9 mouse cellular contexts compared by ENCODE assay signal in the genomic region with DNA sequence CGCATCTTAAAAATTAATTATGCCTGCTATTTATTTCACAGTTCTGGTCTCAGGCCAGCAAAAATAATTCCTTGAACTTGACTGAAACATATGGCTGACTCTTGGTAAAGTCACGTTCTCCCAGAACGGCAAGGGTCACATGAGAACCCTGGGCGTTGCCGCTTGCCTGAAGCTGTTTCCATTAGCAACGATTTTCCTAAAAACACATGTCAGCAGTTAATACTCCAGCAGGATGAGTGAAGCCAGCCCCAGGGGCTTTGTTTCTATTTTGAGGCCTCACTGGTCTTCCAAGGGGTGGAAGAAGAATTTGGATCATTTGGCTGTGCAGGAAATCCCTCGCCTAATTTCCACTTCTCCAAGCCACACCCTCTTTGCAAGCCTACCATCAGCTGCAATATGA.
A peak's percentile ranks its signal among the peaks of the same experiment; 100 is the strongest.
DNase-seq lines count a peak whose midpoint lies in the region; ATAC-seq lines count a peak whose summit lies in the region.
"Had no signal": no experiment of that assay in that cellular context is flagged by ENCODE, and none has a peak within 500 bp of the region (broad histone marks: within the 10 kb centered on the region; RNA-seq: fewer than 3 reads in every experiment).

No protein-coding gene starts in this region.

- peak overlapping the region; percentile 45 for H3K27ac ChIP-seq in intestine, embryonic 15.5 days

- peaks cover 19% of the 10 kb centered on the region for H3K4me1 ChIP-seq in intestine, embryonic 15.5 days (replicated peaks)

- H3K27me3 ChIP-seq in intestine, embryonic 15.5 days (replicated peaks): no peaks in the 10 kb centered on the region

- H3K4me2 ChIP-seq in intestine, embryonic 15.5 days (replicated peaks): no peak overlapping the region
- H3K4me2 ChIP-seq: neural tube, embryonic 13.5 days had no signal

- no peaks in the 10 kb centered on the region for H3K9me3 ChIP-seq in intestine, embryonic 15.5 days
- H3K9me3 ChIP-seq: neural tube, embryonic 13.5 days had no signal

- no peak overlapping the region for H3K4me3 ChIP-seq in intestine, embryonic 15.5 days (replicated peaks)
- H3K4me3 ChIP-seq: neural tube, embryonic 13.5 days had no signal

- H3K36me3 ChIP-seq in intestine, embryonic 15.5 days: no peaks in the 10 kb centered on the region
- H3K36me3 ChIP-seq: neural tube, embryonic 13.5 days had no signal

- peak; percentile 16 for DNase-seq in adrenal gland, postnatal 14 days
- no peak for DNase-seq in adrenal gland, adult 18-20 months (ENCODE audit: low spot score in 2 of 2)
- DNase-seq in urinary bladder, postnatal 14 days (ENCODE audit: low spot score): peak; percentile 14
- no peak for DNase-seq in urinary bladder, postnatal 25 days (ENCODE audit: low spot score)
- DNase-seq in testis, postnatal 14 days (ENCODE audit: low spot score): no peak

- peak; percentile 84 for ATAC-seq in intestine, embryonic 15.5 days
- no peak for ATAC-seq in megakaryocyte progenitor cell, adult 5-6 weeks (replicated peaks; ENCODE audit: poor library complexity)
- ATAC-seq in monocyte, adult 5-6 weeks (replicated peaks; ENCODE audit: insufficient number of reproducible peaks, low FRiP score, low TSS enrichment, poor library complexity, severe bottlenecking): no peak

- no peak overlapping the region for H3K9ac ChIP-seq in intestine, embryonic 15.5 days
- H3K9ac ChIP-seq: neural tube, embryonic 13.5 days had no signal

- WGBS in intestine, embryonic 15.5 days: 29% methylated on average over 7 of the region's 7 CpGs

Comparison
In these comparisons a context has a peak if more than half of its experiments do, and no peak if none do; other contexts are left out.
1. DNase-seq: peak in adrenal gland, postnatal 14 days (single experiment) and urinary bladder, postnatal 14 days (single experiment); none in adrenal gland, adult 18-20 months (0 of 2), urinary bladder, postnatal 25 days (single experiment) and testis, postnatal 14 days (single experiment).